Mouse (Mus musculus) bone marrow macrophage, adult 2 months (primary cell): Measurements from ENCODE around the gene Leng9.

Source experiments
- CTCF ChIP-seq: IDR thresholded peaks from 2 replicates; pipeline ENCODE4 v1.5.1; 2012; ENCODE audit warnings: low read depth, mild to moderate bottlenecking, low read length, moderate library complexity
- POLR2A ChIP-seq: IDR thresholded peaks from 2 replicates; pipeline ENCODE4 v1.6.1; 2012; ENCODE audit warnings: mild to moderate bottlenecking, low read depth, low read length, borderline replicate concordance

DNA sequence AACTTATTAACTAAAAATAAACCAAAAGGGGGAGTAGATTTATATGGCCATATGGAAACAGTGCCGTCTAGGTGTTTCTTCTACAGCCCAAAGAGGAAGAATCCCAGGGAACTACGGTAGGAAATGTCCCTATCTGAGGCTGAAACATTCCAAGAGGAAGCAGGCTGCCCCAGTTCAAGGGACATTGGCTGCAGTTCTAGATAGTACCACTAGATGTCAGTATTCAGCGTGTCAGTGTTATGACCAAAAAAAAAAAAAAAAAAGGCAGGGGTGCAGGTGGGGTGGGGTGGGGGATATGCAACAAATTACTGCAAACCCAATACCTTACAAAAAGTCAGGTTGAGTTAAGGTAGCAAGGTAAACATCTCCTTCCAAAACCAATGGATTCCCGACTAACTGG is 46.8 kb downstream of the Leng9 start:
- TF ChIP-seq CTCF (no peak), POLR2A (no peak)
